Comparison of ENCODE assay signal across 26 mouse cellular contexts in genomic region chr9:21010362-21010761, GRCm38 (mm10). TPM values are rescaled to one million over a fixed set of nuclear protein-coding genes. Genes with fewer than 3 reads are reported as not detected.
A peak's percentile ranks its signal among the peaks of the same experiment; 100 is the strongest.
DNase-seq lines count a peak whose midpoint lies in the region; ATAC-seq and TF ChIP-seq lines count a peak whose summit lies in the region.
"Had no signal": no experiment of that assay in that cellular context is flagged by ENCODE, and none has a peak within 500 bp of the region (broad histone marks: within the 10 kb centered on the region; RNA-seq: fewer than 3 reads in every experiment).

No protein-coding gene starts in this region.

- no peak for TF ChIP-seq POLR2A in lung, adult 2 months (IDR thresholded peaks at IDR 0.05; ENCODE audit: borderline replicate concordance, extremely low read depth, low read depth, low read length)

- peak; percentile 65 to 75 for DNase-seq in heart, adult 18-20 months
- no peak for DNase-seq in heart, embryonic 10.5 days (ENCODE audit: low spot score)
- peak; percentile 76 to 81 for DNase-seq in lung, adult 18-20 months
- no peak for DNase-seq in lung, postnatal 14 days
- DNase-seq in lung, adult 2 months, result peak; percentile 47
- peak; percentile 85 for DNase-seq in lung, postnatal 36 days
- DNase-seq: adrenal gland, adult 2 months; B cell, adult 2 months; cerebellum, adult 9-11 months; kidney, adult 8-10 months; kidney, postnatal 14 days; liver; midbrain, embryonic 14.5 days had no signal

- H3K9me3 ChIP-seq in heart, embryonic 10.5 days, result no peaks in the 10 kb centered on the region
- H3K9me3 ChIP-seq in midbrain, embryonic 15.5 days, result no peaks in the 10 kb centered on the region
- H3K9me3 ChIP-seq: embryonic facial prominence, embryonic 15.5 days; G1E; hindbrain, embryonic 10.5 days; intestine, embryonic 15.5 days; limb, embryonic 10.5 days had no signal

- H3K4me3 ChIP-seq in heart, embryonic 10.5 days, result no peak overlapping the region
- no peak overlapping the region for H3K4me3 ChIP-seq in lung, adult 2 months (replicated peaks; ENCODE audit: extremely low read depth, low read depth, low read length)
- H3K4me3 ChIP-seq in midbrain, embryonic 15.5 days, result no peak overlapping the region
- H3K4me3 ChIP-seq: embryonic facial prominence, embryonic 15.5 days; hindbrain, embryonic 10.5 days; intestine, embryonic 15.5 days; limb, embryonic 10.5 days had no signal

- ATAC-seq in midbrain, embryonic 15.5 days (replicated peaks), result no peak
- ATAC-seq: forebrain, embryonic 14.5 days; hindbrain, embryonic 16.5 days; intestine, embryonic 15.5 days; Patski had no signal

- 48% methylated on average over 2 of the region's 2 CpGs for WGBS in heart, embryonic 10.5 days
- 9% methylated on average over 2 of the region's 2 CpGs for WGBS in lung, adult 2 months
- WGBS in midbrain, embryonic 15.5 days, result 72% methylated on average over 2 of the region's 2 CpGs

- TF ChIP-seq CTCF in lung, adult 2 months (IDR thresholded peaks at IDR 0.05; ENCODE audit: insufficient read depth, low read length), result no peak

- H3K27ac ChIP-seq in heart, embryonic 10.5 days, result no peak overlapping the region
- no peak overlapping the region for H3K27ac ChIP-seq in midbrain, embryonic 15.5 days
- H3K27ac ChIP-seq: embryonic facial prominence, embryonic 15.5 days; hindbrain, embryonic 10.5 days; intestine, embryonic 15.5 days; limb, embryonic 10.5 days had no signal

- no peak overlapping the region for H3K9ac ChIP-seq in midbrain, embryonic 15.5 days
- H3K9ac ChIP-seq: embryonic facial prominence, embryonic 15.5 days; intestine, embryonic 15.5 days had no signal

- no peak overlapping the region for H3K4me2 ChIP-seq in midbrain, embryonic 15.5 days
- H3K4me2 ChIP-seq: embryonic facial prominence, embryonic 15.5 days; intestine, embryonic 15.5 days had no signal

- H3K36me3 ChIP-seq in heart, embryonic 10.5 days, result peaks cover 40% of the 10 kb centered on the region
- peaks cover 33% of the 10 kb centered on the region for H3K36me3 ChIP-seq in midbrain, embryonic 15.5 days (replicated peaks)

- peaks cover 12% of the 10 kb centered on the region for H3K4me1 ChIP-seq in heart, embryonic 10.5 days
- peaks cover 19% of the 10 kb centered on the region for H3K4me1 ChIP-seq in lung, adult 2 months (ENCODE audit: control insufficient read depth, insufficient read depth, low read length)
- no peaks in the 10 kb centered on the region for H3K4me1 ChIP-seq in midbrain, embryonic 15.5 days

- H3K27me3 ChIP-seq in heart, embryonic 10.5 days (ENCODE audit: insufficient read depth, poor library complexity, severe bottlenecking), result peaks cover 23% of the 10 kb centered on the region
- H3K27me3 ChIP-seq in midbrain, embryonic 15.5 days (replicated peaks), result peaks cover 16% of the 10 kb centered on the region
- H3K27me3 ChIP-seq: CH12.LX, Patski had no signal

RNA-seq across cellular contexts. Expression of gene Icam1, which starts 5.4 kb away (rescaled TPM):
- total RNA-seq in heart, adult 18-20 months (2021), result 1 to 10 TPM; 8.7 to 9.1 TPM
- 7.7 and 9.7 TPM in 2 replicates for polyA plus RNA-seq in heart, embryonic 10.5 days (2016; fragmentation: Nextera tagmentation; extraction: Ambion mirVana)
- polyA plus RNA-seq in lung, adult 2 months (2012; rRNA removed), result 332 and 372 TPM in 2 replicates
- 3.3 and 3.9 TPM in 2 replicates for polyA plus RNA-seq in midbrain, embryonic 15.5 days (2015; fragmentation: Nextera tagmentation; extraction: Ambion mirVana)

RNA-seq across cellular contexts. Expression of gene Mrpl4, which starts 7.8 kb away (rescaled TPM):
- 100 to 1,000 TPM; 130 to 138 TPM for total RNA-seq in heart, adult 18-20 months (2021)
- 157 and 162 TPM in 2 replicates for polyA plus RNA-seq in heart, embryonic 10.5 days (2016; fragmentation: Nextera tagmentation; extraction: Ambion mirVana)
- 113 and 130 TPM in 2 replicates for polyA plus RNA-seq in lung, adult 2 months (2012; rRNA removed)
- polyA plus RNA-seq in midbrain, embryonic 15.5 days (2015; fragmentation: Nextera tagmentation; extraction: Ambion mirVana), result 93.4 and 110 TPM in 2 replicates

RNA-seq across cellular contexts. Expression of gene Icam4, which starts 18.8 kb away (rescaled TPM):
- total RNA-seq in heart, adult 18-20 months (2021), result 1 to 10 TPM; 1.2 to 1.3 TPM
- polyA plus RNA-seq in heart, embryonic 10.5 days (2016; fragmentation: Nextera tagmentation; extraction: Ambion mirVana), result 15.2 and 19.9 TPM in 2 replicates
- 1.8 and 1.9 TPM in 2 replicates for polyA plus RNA-seq in lung, adult 2 months (2012; rRNA removed)
- polyA plus RNA-seq in midbrain, embryonic 15.5 days (2015; fragmentation: Nextera tagmentation; extraction: Ambion mirVana), result 0.27 TPM in 2 replicates
- total RNA-seq: gastrocnemius, postnatal 4 days had no signal
- polyA plus RNA-seq: forebrain, embryonic 14.5 days; midbrain, embryonic 14.5 days had no signal

RNA-seq across cellular contexts. Expression of gene Icam5, which starts 21.5 kb away (rescaled TPM):
- total RNA-seq in heart, adult 18-20 months (2021), result not detected
- polyA plus RNA-seq in heart, embryonic 10.5 days (2016; fragmentation: Nextera tagmentation; extraction: Ambion mirVana), result 0.06 and 0.09 TPM in 2 replicates
- 0.69 and 0.77 TPM in 2 replicates for polyA plus RNA-seq in lung, adult 2 months (2012; rRNA removed)
- polyA plus RNA-seq in midbrain, embryonic 15.5 days (2015; fragmentation: Nextera tagmentation; extraction: Ambion mirVana), result 1.8 TPM in 2 replicates
- total RNA-seq: common myeloid progenitor, adult 5-6 weeks had no signal
- polyA plus RNA-seq: heart, embryonic 14.5 days had no signal

RNA-seq across cellular contexts. Expression of gene S1pr2, which starts 33.8 kb away (rescaled TPM):
- total RNA-seq in heart, adult 18-20 months (2021), result 1 to 10 TPM; 1.4 to 2.0 TPM
- 25.1 and 34.6 TPM in 2 replicates for polyA plus RNA-seq in heart, embryonic 10.5 days (2016; fragmentation: Nextera tagmentation; extraction: Ambion mirVana)
- polyA plus RNA-seq in lung, adult 2 months (2012; rRNA removed), result 24.2 and 32.1 TPM in 2 replicates
- polyA plus RNA-seq in midbrain, embryonic 15.5 days (2015; fragmentation: Nextera tagmentation; extraction: Ambion mirVana), result 11.3 and 11.7 TPM in 2 replicates

Comparison
In these comparisons a context has a peak if more than half of its experiments do, and no peak if none do; other contexts are left out.
1. DNase-seq: peak in heart, adult 18-20 months (2 of 2), lung, adult 18-20 months (2 of 2), lung, adult 2 months (single experiment) and lung, postnatal 36 days (single experiment); none in heart, embryonic 10.5 days (single experiment) and lung, postnatal 14 days (single experiment).
2. RNA of gene Icam1, which starts 5.4 kb away (polyA plus RNA-seq): 332 to 372 TPM in lung, adult 2 months; 7.7 to 9.7 TPM in heart, embryonic 10.5 days and 3.3 to 3.9 TPM in midbrain, embryonic 15.5 days; every median in the first group is over 10 times any median in the second.